Mouse (Mus musculus) left cerebral cortex, adult 8-10 months (tissue): ENCODE results near the gene Olfr503. TPM values are rescaled to one million over a fixed set of nuclear protein-coding genes. Genes with fewer than 3 reads are reported as not detected.
"Not testable (repeated sequence)": the region's sequence is repeated elsewhere in the genome, so short reads cannot be mapped to it uniquely, and the experiment has no call there.

ENCODE experiments used
- DNase-seq, 2 experiments: peaks; one replicate each; pipeline ENCODE4 v3.0.0; 2022; ENCODE audit warnings: low spot score in 2 of 2
- total RNA-seq, 4 experiments: library from RNA; stranded (reverse); gene quantifications; 2 replicates each; pipeline ENCODE4 v1.2.4; 2022

Olfr503 gene
- not detected for total RNA-seq

DNA sequence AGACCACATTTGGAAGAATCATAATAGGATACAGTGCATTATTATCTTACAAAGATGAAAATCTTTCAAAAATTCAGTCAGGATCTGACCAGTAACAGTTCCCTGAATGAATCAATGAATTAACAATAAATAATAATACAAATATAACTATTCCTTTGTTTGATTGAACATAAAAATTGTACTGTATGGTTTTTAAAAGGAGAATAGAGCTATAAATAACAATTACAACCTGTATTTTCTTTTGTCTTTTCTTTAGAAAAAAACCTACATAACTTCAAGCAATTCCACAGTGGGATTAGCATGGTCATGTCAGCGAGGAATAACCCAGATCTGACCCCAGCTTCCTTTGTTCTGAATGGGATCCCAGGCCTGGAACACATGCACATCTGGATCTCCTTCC is at the start of gene Olfr503:
Gene Olfr503 (plus strand): TSS at position 301 of the 400 bp plus-strand sequence.
- DNase-seq: not testable (repeated sequence)

DNA sequence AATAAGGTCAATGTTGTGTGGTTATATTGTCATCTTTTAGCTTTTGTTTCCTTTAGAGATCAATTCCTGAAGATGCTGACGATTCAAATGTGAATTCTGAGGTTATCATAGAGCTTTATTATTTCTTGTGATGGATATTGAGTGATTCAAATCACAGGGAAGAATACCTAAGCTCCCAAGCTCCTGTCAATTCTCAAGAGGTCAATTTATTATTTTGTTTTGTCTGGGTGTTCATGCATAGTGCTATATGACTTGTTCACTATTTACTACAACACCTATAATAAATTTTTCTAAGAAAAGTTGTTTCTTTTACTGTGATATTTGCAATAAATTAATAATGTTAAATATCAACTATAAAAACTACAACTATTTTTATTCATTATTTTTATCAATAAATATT is 19.4 kb upstream of the Olfr503 start, which contains the start of gene Olfr502:
Gene Olfr502 (minus strand): TSS at position 101 of the 400 bp plus-strand sequence.
- no peak for DNase-seq

DNA sequence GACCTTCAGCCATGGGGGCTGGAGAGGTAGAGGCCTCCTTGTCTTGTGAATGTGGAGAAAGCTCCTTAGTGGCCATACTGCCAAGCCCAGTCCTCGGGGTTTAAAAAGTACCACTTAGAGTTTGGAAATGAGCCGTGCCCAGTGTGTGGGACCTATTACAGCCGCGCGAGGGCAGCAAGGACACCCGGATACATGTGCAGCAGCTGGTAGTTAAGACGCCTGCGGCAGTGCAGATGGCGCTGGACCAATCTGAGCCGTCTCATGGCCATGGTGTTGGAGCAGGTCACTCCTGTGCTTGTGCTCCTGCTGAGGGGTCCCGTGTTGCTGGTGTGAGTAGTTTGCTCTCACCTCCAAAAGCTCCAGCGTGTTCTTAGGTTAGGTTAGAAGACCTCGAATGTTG is 1.9 kb upstream of the Olfr503 start:
- DNase-seq: no peak

DNA sequence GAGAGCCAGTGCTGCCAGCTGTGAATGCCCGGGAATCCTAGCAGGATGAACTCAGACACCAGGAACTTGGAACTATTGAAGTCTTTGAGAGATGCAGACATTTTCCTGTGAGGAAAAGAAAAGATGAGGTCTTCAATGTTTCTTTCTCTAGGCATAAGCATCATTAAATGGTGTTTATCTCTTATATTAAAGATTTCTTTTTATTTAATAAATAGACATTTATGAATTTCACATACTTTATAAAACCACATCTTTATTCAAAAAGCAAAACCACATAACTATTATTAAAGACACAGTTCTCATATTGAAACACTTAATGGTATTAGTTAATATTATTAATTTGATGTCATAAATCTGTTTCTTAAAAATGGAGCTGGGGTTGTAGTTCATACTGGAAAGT is 21.4 kb downstream of the Olfr503 start, which contains the start of gene Olfr504:
Gene Olfr504 (minus strand): TSS at position 101 of the 400 bp plus-strand sequence.
- no peak for DNase-seq

DNA sequence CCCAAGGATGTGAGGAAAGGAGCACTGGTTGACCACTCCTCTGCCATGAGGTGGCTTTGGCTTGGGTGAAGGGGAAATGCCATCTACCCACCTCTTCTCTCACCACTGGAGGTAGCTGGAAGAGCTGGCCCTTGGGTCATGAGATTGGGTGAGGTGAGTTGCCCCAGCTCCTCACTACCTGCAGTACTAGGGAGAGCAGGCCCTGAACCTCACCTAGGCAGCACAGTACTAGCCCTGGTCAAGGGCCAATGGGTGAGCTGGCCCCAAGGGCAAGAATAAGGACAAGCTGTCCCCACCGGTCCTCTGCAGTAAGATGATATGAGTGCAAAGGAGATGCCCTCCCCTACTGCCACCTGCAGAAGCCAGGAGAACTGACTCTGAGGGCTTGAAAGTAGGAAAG is 45.5 kb downstream of the Olfr503 start:
- no peak for DNase-seq

Other genes starting within 250 kb of the Olfr503 start
- not detected for gene Olfr491, start 231.1 kb upstream of the Olfr503 start, total RNA-seq
- gene Olfr492, start 220.9 kb upstream of the Olfr503 start, total RNA-seq: not detected
- not detected for gene Olfr493, start 197.5 kb upstream of the Olfr503 start, total RNA-seq
- gene Olfr494, start 179.2 kb upstream of the Olfr503 start, total RNA-seq: not detected
- gene Olfr495, start 151.4 kb upstream of the Olfr503 start, total RNA-seq: not detected
- not detected for gene Olfr497, start 124.1 kb upstream of the Olfr503 start, total RNA-seq
- not detected for gene Olfr498, start 79.2 kb upstream of the Olfr503 start, total RNA-seq
- not detected for gene Olfr502, start 19.5 kb upstream of the Olfr503 start, total RNA-seq
- gene Olfr504, start 21.3 kb downstream of the Olfr503 start, total RNA-seq: not detected
- gene Olfr506, start 66.3 kb downstream of the Olfr503 start, total RNA-seq: not detected
- gene Olfr507, start 77.3 kb downstream of the Olfr503 start, total RNA-seq: not detected
- gene Olfr508, start 85.5 kb downstream of the Olfr503 start, total RNA-seq: not detected
- not detected for gene Olfr509, start 107.4 kb downstream of the Olfr503 start, total RNA-seq
- gene Olfr510, start 121.9 kb downstream of the Olfr503 start, total RNA-seq: not detected
- not detected for gene Olfr512, start 168.8 kb downstream of the Olfr503 start, total RNA-seq
- gene Olfr513, start 206.4 kb downstream of the Olfr503 start, total RNA-seq: not detected